Mouse (Mus musculus): ENCODE measurements at regions not wholly inside any gene's neighbourhood (a gene's known extent, or its start where the extent isn't known, plus 50 kb on each side); places are given as distances from the start of the nearest gene placed in this dataset.

DNA sequence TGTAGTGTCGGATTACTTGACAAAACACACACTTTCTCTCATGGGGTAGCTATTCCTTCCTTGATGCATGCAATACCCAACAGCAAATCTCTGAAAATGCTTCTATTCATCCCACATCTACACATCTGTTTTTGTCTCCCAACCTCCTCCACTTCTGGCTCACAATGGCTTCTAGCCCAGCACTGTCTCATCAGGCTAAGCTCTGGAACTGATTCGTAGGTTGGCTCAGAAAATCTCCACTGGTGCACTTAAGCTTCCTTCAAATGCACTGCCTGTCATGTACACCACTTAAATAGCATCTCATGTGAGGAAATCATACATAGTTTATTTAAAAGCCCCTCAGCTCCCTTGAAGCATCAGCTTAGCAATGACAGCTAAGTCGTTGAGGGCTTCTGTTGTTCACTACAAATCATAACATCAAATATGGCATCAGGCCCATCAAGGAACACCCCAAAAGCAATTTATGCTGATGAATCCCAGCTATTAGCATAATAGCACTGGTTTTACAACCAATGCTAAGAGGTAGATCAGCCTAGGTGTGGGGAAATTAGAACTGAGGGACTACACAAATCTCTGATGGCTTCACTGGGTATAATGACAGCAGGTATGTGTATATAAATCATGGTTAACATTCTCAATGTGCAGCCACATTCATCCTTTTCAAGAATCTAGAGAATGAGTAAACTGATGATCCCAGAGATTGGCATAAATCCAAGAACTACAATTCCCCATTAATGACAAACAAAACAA, 103.5 kb upstream of the Tusc1 start:
- Histone ChIP-seq H3K9me3 (replicated peaks; ENCODE audit: insufficient read depth, low read length) (no peaks in the 10 kb centered on the region), H3K27me3 (ENCODE audit: control insufficient read depth in 1 of 2, insufficient read depth in 2 of 2, low read length in 2 of 2) (no peaks in the 10 kb centered on the region), H3K27ac (ENCODE audit: control insufficient read depth, low read depth, low read length) (no peak overlapping the region), H3K36me3 (ENCODE audit: control insufficient read depth in 1 of 2, insufficient read depth in 2 of 2, low read length in 2 of 2) (no peaks in the 10 kb centered on the region), H3K4me1 (ENCODE audit: control insufficient read depth in 1 of 2, insufficient read depth in 2 of 2, low read length in 2 of 2) (no peaks in the 10 kb centered on the region), H3K9ac (ENCODE audit: control insufficient read depth, low read depth, low read length, poor library complexity, severe bottlenecking) (no peak overlapping the region), H3K4me3 (ENCODE audit: control insufficient read depth in 1 of 2, insufficient read depth in 1 of 2, low read depth in 2 of 2, low read length in 2 of 2) (no peak overlapping the region), H3K79me2 (ENCODE audit: control insufficient read depth, insufficient read depth, low read length, poor library complexity) (no peaks in the 10 kb centered on the region)
- no peak for DNase-seq (ENCODE audit: low read depth, low spot score)
- TF ChIP-seq USF1 (IDR thresholded peaks at IDR 0.05; ENCODE audit: low read depth, low read length) (no peak), SIN3A (IDR thresholded peaks at IDR 0.05; ENCODE audit: low read length) (no peak), JUND (IDR thresholded peaks at IDR 0.05; ENCODE audit: low read depth, low read length) (no peak), ZC3H11A (IDR thresholded peaks at IDR 0.05; ENCODE audit: low read depth, low read length) (no peak), KAT2A (conservative IDR thresholded peaks at IDR 0.05; ENCODE audit: low read depth, low read length) (no peak), NRF1 (IDR thresholded peaks at IDR 0.05; ENCODE audit: insufficient read depth, low read depth, low read length, poor library complexity, severe bottlenecking) (no peak), ELF1 (IDR thresholded peaks at IDR 0.05; ENCODE audit: low read depth, low read length) (no peak), MEF2A (IDR thresholded peaks at IDR 0.05; ENCODE audit: extremely low read depth, insufficient replicate concordance, low read depth, low read length, poor library complexity, severe bottlenecking) (no peak), USF2 (IDR thresholded peaks at IDR 0.05; ENCODE audit: borderline replicate concordance in 1 of 2, insufficient read depth in 1 of 2, low read depth in 1 of 2, low read length in 2 of 2) (no peak), CHD1 (IDR thresholded peaks at IDR 0.05; ENCODE audit: low read depth, low read length) (no peak), HCFC1 (IDR thresholded peaks at IDR 0.05; ENCODE audit: low read depth, low read length) (no peak), ZKSCAN1 (IDR thresholded peaks at IDR 0.05; ENCODE audit: low read depth, low read length) (no peak), TAL1 (IDR thresholded peaks at IDR 0.05; ENCODE audit: low read length) (no peak), MAX (IDR thresholded peaks at IDR 0.05; ENCODE audit: low read length) (no peak)

DNA sequence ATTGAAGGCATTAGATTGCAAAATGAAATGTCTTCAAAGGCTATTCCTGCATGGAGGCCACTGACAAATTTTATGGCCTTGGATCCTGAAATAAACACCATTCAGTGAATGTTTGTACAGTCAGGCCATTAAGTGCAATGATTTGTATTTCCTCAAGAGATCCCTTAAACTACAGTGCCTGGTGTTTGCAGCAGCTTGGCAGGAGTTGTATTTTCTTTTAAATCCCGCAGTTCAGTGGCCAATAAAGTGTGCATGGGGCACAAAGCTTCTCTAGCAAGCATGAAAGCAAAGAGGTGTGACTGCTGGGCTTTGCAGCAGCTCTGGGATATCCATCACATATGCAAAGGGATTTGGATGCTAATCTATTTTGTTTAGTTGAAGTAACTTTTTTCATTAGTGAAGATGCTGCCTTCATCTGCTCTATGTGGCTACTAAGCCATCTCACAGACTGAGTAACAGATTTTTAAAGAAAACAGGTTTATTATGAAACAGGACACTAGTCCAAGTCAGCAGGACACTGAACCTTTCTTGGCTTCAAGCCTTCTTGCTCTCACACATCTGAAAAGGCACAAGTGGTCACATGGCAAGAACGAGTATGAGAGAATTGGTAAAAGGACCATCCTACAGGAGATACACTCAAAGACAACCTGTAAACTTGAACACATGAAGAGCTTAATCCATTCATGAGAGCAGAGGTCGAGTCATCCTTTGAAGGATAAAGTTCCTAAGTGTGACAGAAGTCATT, 102.2 kb upstream of the Tusc1 start:
- no peaks in the 10 kb centered on the region for H3K27me3 ChIP-seq (ENCODE audit: control insufficient read depth in 1 of 2, insufficient read depth in 2 of 2, low read length in 2 of 2)
- no peak overlapping the region for H3K27ac ChIP-seq (ENCODE audit: control insufficient read depth, low read depth, low read length)
- no peak overlapping the region for H3K4me3 ChIP-seq (ENCODE audit: control insufficient read depth in 1 of 2, insufficient read depth in 1 of 2, low read depth in 2 of 2, low read length in 2 of 2)

More for the DNA sequence above, 102.2 kb upstream of the Tusc1 start:
- DNase-seq (ENCODE audit: low read depth, low spot score), result no peak
- Histone ChIP-seq H3K4me1 (ENCODE audit: control insufficient read depth in 1 of 2, insufficient read depth in 2 of 2, low read length in 2 of 2) (no peaks in the 10 kb centered on the region), H3K9me3 (replicated peaks; ENCODE audit: insufficient read depth, low read length) (no peaks in the 10 kb centered on the region), H3K79me2 (ENCODE audit: control insufficient read depth, insufficient read depth, low read length, poor library complexity) (no peaks in the 10 kb centered on the region), H3K36me3 (ENCODE audit: control insufficient read depth in 1 of 2, insufficient read depth in 2 of 2, low read length in 2 of 2) (peaks cover 0 to 2% of the 10 kb centered on the region in 2 experiments; a peak in 2 of 4 replicates), H3K9ac (ENCODE audit: control insufficient read depth, low read depth, low read length, poor library complexity, severe bottlenecking) (no peak overlapping the region)
- TF ChIP-seq USF1 (IDR thresholded peaks at IDR 0.05; ENCODE audit: low read depth, low read length) (no peak), SMC3 (IDR thresholded peaks at IDR 0.05; ENCODE audit: low read depth, low read length) (no peak), BHLHE40 (IDR thresholded peaks at IDR 0.05; ENCODE audit: borderline replicate concordance, low read depth, low read length) (no peak), CHD2 (IDR thresholded peaks at IDR 0.05; ENCODE audit: low read length) (no peak), HCFC1 (IDR thresholded peaks at IDR 0.05; ENCODE audit: low read depth, low read length) (no peak), TBP (IDR thresholded peaks at IDR 0.05; ENCODE audit: low read depth, low read length) (no peak), CHD1 (IDR thresholded peaks at IDR 0.05; ENCODE audit: low read depth, low read length) (no peak), JUND (IDR thresholded peaks at IDR 0.05; ENCODE audit: low read depth, low read length) (no peak), POLR2AphosphoS2 (IDR thresholded peaks at IDR 0.05; ENCODE audit: low read length) (no peak), MAZ (IDR thresholded peaks at IDR 0.05; ENCODE audit: low read depth, low read length) (no peak), GABPA (IDR thresholded peaks at IDR 0.05; ENCODE audit: low read depth, low read length) (no peak), EP300 (IDR thresholded peaks at IDR 0.05; ENCODE audit: low read depth in 1 of 2, low read length in 2 of 2) (no peak)
